Mouse (Mus musculus) fibroblast of lung, adult 2 months (primary cell): Measurements from ENCODE around the gene Mroh2b.

Experiments used
- DNase-seq: peaks from one replicate; pipeline ENCODE4 v3.0.0-alpha.2; 2011; ENCODE audit warnings: low read depth

The Mroh2b gene

GRCm38 (mm10) chr15:4898437-4898836, at the start of gene Mroh2b:
Gene Mroh2b (plus strand): TSS chr15:4898737.
- DNase-seq, result no peak

GRCm38 (mm10) chr15:4850015-4850414, 48.5 kb upstream of the Mroh2b start:
- DNase-seq, result no peak

GRCm38 (mm10) chr15:4894962-4895361, 3.6 kb upstream of the Mroh2b start:
- no peak for DNase-seq

DNA sequence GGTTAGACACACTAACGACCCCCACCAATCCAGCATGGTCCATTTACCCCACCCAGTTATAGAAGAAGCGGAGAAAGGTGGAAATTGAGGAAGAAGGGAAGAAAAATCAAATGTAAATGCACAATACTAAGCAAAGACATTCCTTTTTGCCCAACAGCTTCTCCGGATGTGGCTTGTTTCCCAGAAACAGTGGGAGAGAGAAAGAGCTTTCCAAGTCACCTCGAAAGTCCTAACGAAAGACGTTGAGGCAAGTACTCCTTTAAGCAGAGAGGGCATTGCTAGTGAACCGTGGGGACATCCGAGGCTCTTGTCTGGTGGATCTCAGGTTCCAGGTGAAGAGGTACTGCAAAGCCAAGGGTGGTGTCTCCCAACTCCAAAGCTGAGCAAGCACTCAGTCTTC, 36.2 kb downstream of the Mroh2b start:
- DNase-seq, result no peak

DNA sequence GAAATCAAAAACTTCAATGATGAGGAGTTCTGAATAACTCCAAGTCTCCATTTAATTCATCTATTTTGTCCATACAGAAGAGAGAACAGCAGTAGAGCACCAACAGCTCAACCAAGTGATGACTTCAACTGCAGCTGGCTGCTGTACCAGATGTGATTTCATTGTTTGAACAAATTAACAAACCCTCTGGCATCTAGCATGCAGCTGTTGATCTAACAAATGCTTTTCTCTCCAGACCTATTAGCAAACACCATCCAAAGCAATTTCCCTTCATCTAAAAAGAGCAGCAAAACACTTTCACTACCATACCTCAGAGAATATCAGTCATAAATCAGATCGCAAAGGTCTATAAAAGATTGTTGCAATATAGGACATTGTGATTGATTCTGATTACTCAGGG, 74.8 kb downstream of the Mroh2b start:
- DNase-seq, result no peak

DNA sequence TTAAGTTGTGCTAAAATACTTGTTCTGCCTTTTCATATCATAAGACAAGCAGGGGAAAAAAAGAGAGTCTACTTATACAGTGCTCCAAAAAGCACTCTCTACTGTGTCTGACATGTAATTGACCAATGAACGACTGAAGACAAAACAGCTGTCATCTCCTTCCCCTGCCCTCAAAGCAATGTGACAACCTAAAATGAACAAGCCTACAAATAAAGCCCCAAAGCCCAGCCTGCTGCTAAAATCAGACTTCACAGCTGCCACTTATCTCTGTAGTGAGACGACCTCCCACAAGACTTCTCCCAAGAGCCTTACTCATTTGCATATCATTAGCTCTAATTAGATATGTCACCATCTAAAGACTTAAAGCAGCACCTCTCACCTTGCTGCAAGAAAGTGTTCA, 104.4 kb downstream of the Mroh2b start:
- DNase-seq, result no peak

- DNase-seq, result no peak
Observed at GRCm38 (mm10) chr15:5003503-5004196, 105.1 kb downstream of the Mroh2b start.

DNA sequence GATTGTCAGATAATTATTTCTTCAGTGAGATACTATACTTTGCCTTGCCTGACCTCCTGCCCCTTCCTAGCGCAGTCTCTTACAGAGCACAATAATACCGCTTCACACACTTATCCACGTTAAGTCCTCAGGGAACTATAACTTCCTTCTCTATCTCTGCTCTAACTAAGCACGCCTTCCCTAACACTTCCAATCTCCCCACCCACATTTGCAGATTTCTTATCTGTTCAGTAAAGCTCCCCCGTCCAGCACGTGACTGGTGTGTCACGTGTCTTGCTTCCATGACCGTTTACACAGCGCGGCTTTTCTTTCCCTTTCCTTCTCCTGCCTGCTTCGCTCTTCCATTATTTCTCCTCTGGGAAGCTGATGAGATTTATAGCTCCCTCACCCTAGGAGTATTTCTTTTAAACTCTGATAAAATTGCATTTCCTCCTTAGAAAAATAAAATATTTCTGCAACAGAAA, 111.1 kb downstream of the Mroh2b start:
- DNase-seq, result no peak
